Mouse (Mus musculus) limb, embryonic 14.5 days (tissue): ENCODE measurements around the gene Comp. TPM values are rescaled to one million over a fixed set of nuclear protein-coding genes. Genes with fewer than 3 reads are reported as not detected.
A peak's percentile ranks its signal among the peaks of the same experiment; 100 is the strongest.

Experiments used
- ATAC-seq: fragments of 200-750 bp; cut with Nextera tagmentation; 2 replicates; pipeline ENCODE4 v1.8.0; 2017; ENCODE audit warnings: low read depth, moderate number of reproducible peaks, moderate TSS enrichment; ENCODE audit not compliant: low FRiP score
- DNase-seq: peaks from one replicate; pipeline ENCODE4 v3.0.0-alpha.2; 2015; ENCODE audit warnings: low spot score
- H3K27ac ChIP-seq: fragments of 300-500 bp; sonication (generic); replicated peaks from 2 replicates; pipeline ENCODE4 v1.5.1; 2014; ENCODE audit warnings: low read depth, mild to moderate bottlenecking, low read length, moderate library complexity, mixed read lengths
- H3K27me3 ChIP-seq: fragments of 300-500 bp; sonication (generic); 2 replicates; pipeline ENCODE4 v1.6.1; 2014; ENCODE audit warnings: low read length, mixed read lengths; ENCODE audit not compliant: control insufficient read depth, insufficient read depth
- H3K36me3 ChIP-seq: fragments of 300-500 bp; sonication (generic); 2 replicates; pipeline ENCODE4 v1.6.1; 2014; ENCODE audit warnings: mild to moderate bottlenecking, low read length, moderate library complexity, mixed read lengths; ENCODE audit not compliant: control insufficient read depth, insufficient read depth
- H3K4me1 ChIP-seq: fragments of 300-500 bp; sonication (generic); 2 replicates; pipeline ENCODE4 v1.6.1; 2014; ENCODE audit warnings: antibody characterized with exemption, low read length, mixed read lengths; ENCODE audit not compliant: control insufficient read depth, insufficient read depth
- H3K4me2 ChIP-seq: fragments of 300-500 bp; sonication (generic); replicated peaks from 2 replicates; pipeline ENCODE4 v1.6.1; 2014; ENCODE audit warnings: low read depth, mild to moderate bottlenecking, low read length, moderate library complexity; ENCODE audit not compliant: severe bottlenecking
- H3K4me3 ChIP-seq: fragments of 300-500 bp; sonication (generic); replicated peaks from 2 replicates; pipeline ENCODE4 v1.5.1; 2014; ENCODE audit warnings: low read length
- H3K9ac ChIP-seq: fragments of 300-500 bp; sonication (generic); 2 replicates; pipeline ENCODE4 v1.6.1; 2014; ENCODE audit warnings: mild to moderate bottlenecking, low read depth, low read length, moderate library complexity; ENCODE audit not compliant: severe bottlenecking
- H3K9me3 ChIP-seq: fragments of 300-500 bp; sonication (generic); 2 replicates; pipeline ENCODE4 v1.6.1; 2016; ENCODE audit warnings: low read length; ENCODE audit not compliant: control insufficient read depth
- POLR2A ChIP-seq: fragments of 200-500 bp; IDR thresholded peaks from 2 replicates; pipeline ENCODE4 v1.8.0; 2012; ENCODE audit warnings: inconsistent platforms, mild to moderate bottlenecking, moderate library complexity, borderline replicate concordance; ENCODE audit not compliant: insufficient read depth, insufficient read length; ENCODE audit errors: extremely low read depth
- WGBS: fragments of 180-500 bp; shearing (Covaris S2); extraction: QIAGEN DNeasy Blood & Tissue Kit; methylation state at CpG from one replicate; pipeline ENCODE4 v1.1.7; 2014; 5-methylcytosine and 5-hydroxymethylcytosine counted together
- polyA plus RNA-seq, 2 experiments: library from polyadenylated mRNA; depleted of rRNA in 1 of 2; stranded (reverse) in 1 of 2; unstranded in 1 of 2; fragments of >200 nt; fragmentation: Nextera tagmentation in 1 of 2; extraction: Ambion mirVana in 1 of 2; gene quantifications; 2 replicates each; pipeline versions ENCODE4 v1.2.1 to v1.2.3; 2012 to 2014

Gene Comp
- polyA plus RNA-seq (2012; rRNA removed) (136 and 173 TPM in 2 replicates), polyA plus RNA-seq (2014; fragmentation: Nextera tagmentation; extraction: Ambion mirVana) (36.7 and 46.3 TPM in 2 replicates)

- 4% methylated on average over 46 of the region's 47 CpGs for WGBS
- TF ChIP-seq POLR2A: no peak
- H3K27ac ChIP-seq: peak within 1 kb of the TSS; percentile 26; the same call in 1 of the 2 replicates
- H3K4me2 ChIP-seq: peak within 1 kb of the TSS; percentile 49
- peaks cover 59% of the 10 kb centered on the region for H3K27me3 ChIP-seq
- peak within 1 kb of the TSS; percentile 29; the same call in 1 of the 2 replicates for H3K9ac ChIP-seq
- no peaks in the 10 kb centered on the region for H3K9me3 ChIP-seq
- DNase-seq (peak; percentile 31), ATAC-seq (peak; percentile 10; the same call in 1 of the 2 replicates)
- peak within 1 kb of the TSS; percentile 38 for H3K4me3 ChIP-seq
- H3K4me1 ChIP-seq: peaks cover 36% of the 10 kb centered on the region
- no peaks in the 10 kb centered on the region for H3K36me3 ChIP-seq
These were observed at the start of gene Comp for GRCm38 (mm10) chr8:70373397-70374317. Comp (plus strand) TSS chr8:70373558.

- Histone ChIP-seq H3K4me1 (no peaks in the 10 kb centered on the region), H3K9me3 (no peaks in the 10 kb centered on the region), H3K9ac (no peak overlapping the region), H3K36me3 (peaks cover 26% of the 10 kb centered on the region), H3K27ac (no peak overlapping the region), H3K4me3 (no peak overlapping the region), H3K27me3 (no peaks in the 10 kb centered on the region), H3K4me2 (no peak overlapping the region)
- no peak for ATAC-seq
- TF ChIP-seq POLR2A: no peak
- DNase-seq: no peak
- WGBS: 89% methylated on average over 3 of the region's 3 CpGs
These were observed 49.6 kb upstream of the Comp start for GRCm38 (mm10) chr8:70323716-70324115.

GRCm38 (mm10) chr8:70327512-70327911, 45.8 kb upstream of the Comp start:
- 95% methylated on average over 6 of the region's 6 CpGs for WGBS
- no peak for DNase-seq
- Histone ChIP-seq H3K4me1 (peaks cover 16% of the 10 kb centered on the region), H3K27ac (no peak overlapping the region), H3K4me2 (no peak overlapping the region), H3K27me3 (no peaks in the 10 kb centered on the region), H3K9me3 (no peaks in the 10 kb centered on the region), H3K36me3 (peaks cover 53% of the 10 kb centered on the region), H3K4me3 (no peak overlapping the region), H3K9ac (no peak overlapping the region)
- TF ChIP-seq POLR2A: no peak
- no peak for ATAC-seq

- Histone ChIP-seq H3K36me3 (peaks cover 61% of the 10 kb centered on the region), H3K4me1 (peaks cover 16% of the 10 kb centered on the region), H3K27ac (no peak within 1 kb of the TSS), H3K4me3 (peak within 1 kb of the TSS; percentile 6; the same call in 1 of the 2 replicates), H3K4me2 (peak within 1 kb of the TSS; percentile 34), H3K27me3 (no peaks in the 10 kb centered on the region), H3K9me3 (no peaks in the 10 kb centered on the region), H3K9ac (0 out of 2 replicates have a peak within 1 kb of the TSS, but pooled peaks have one; percentile 12)
- 33% methylated on average over 12 of the region's 14 CpGs for WGBS
- ATAC-seq (no peak), DNase-seq (no peak)
- TF ChIP-seq POLR2A: no peak
These were observed 44.1 kb upstream of the Comp start, which contains the start of gene Gdf1 for GRCm38 (mm10) chr8:70329124-70329834. Gdf1 (plus strand) TSS chr8:70329817.
